Mouse (Mus musculus) liver, postnatal 0 days (tissue): ENCODE measurements around the gene Slc3a2.

ENCODE experiments used
- CTCF ChIP-seq: sonication (generic); IDR thresholded peaks from 2 replicates; pipeline ENCODE4 v1.5.1; 2016; ENCODE audit warnings: antibody characterized with exemption, low read depth
- EP300 ChIP-seq: IDR thresholded peaks from 2 replicates; pipeline ENCODE4 v1.6.1; 2016; ENCODE audit warnings: antibody characterized with exemption, low read depth, mild to moderate bottlenecking

- TF ChIP-seq CTCF: no peak
- TF ChIP-seq EP300: no peak; the same call in none of the 2 replicates
Measured at GRCm38 (mm10) chr19:8723574-8724346, 591 bp upstream of the Slc3a2 start.
